Mouse (Mus musculus) forebrain, embryonic 12.5 days (tissue): ENCODE measurements around the gene Tmem234. TPM values are rescaled to one million over a fixed set of nuclear protein-coding genes. Genes with fewer than 3 reads are reported as not detected.
"Not testable (repeated sequence)": the region's sequence is repeated elsewhere in the genome, so short reads cannot be mapped to it uniquely, and the experiment has no call there.

Experiments
- ATAC-seq: fragments of 200-750 bp; cut with Nextera tagmentation; 2 replicates; pipeline ENCODE4 v1.8.0; 2017; ENCODE audit warnings: moderate TSS enrichment; ENCODE audit not compliant: low FRiP score
- H3K27ac ChIP-seq: fragments of 300-500 bp; sonication (generic); 2 replicates; pipeline ENCODE4 v1.5.1; 2016; ENCODE audit warnings: mild to moderate bottlenecking
- H3K27me3 ChIP-seq: fragments of 300-500 bp; sonication (generic); 2 replicates; pipeline ENCODE4 v1.6.1; 2016; ENCODE audit warnings: mild to moderate bottlenecking
- H3K36me3 ChIP-seq: fragments of 300-500 bp; sonication (generic); replicated peaks from 2 replicates; pipeline ENCODE4 v1.6.1; 2016; ENCODE audit warnings: mild to moderate bottlenecking
- H3K4me1 ChIP-seq: fragments of 300-500 bp; sonication (generic); 2 replicates; pipeline ENCODE4 v1.6.1; 2016
- H3K4me2 ChIP-seq: fragments of 300-500 bp; sonication (generic); 2 replicates; pipeline ENCODE4 v1.6.1; 2016; ENCODE audit warnings: mild to moderate bottlenecking, moderate library complexity
- H3K4me3 ChIP-seq: fragments of 300-500 bp; sonication (generic); replicated peaks from 2 replicates; pipeline ENCODE4 v1.5.1; 2016; ENCODE audit warnings: mild to moderate bottlenecking
- H3K9ac ChIP-seq: fragments of 300-500 bp; sonication (generic); 2 replicates; pipeline ENCODE4 v1.6.1; 2016; ENCODE audit warnings: mild to moderate bottlenecking
- H3K9me3 ChIP-seq: fragments of 300-500 bp; sonication (generic); 2 replicates; pipeline ENCODE4 v1.6.1; 2016
- WGBS: fragments of 180-500 bp; shearing (Covaris S2); methylation state at CpG from one replicate; pipeline ENCODE4 v1.1.7; 2016; 5-methylcytosine and 5-hydroxymethylcytosine counted together
- polyA plus RNA-seq: library from polyadenylated mRNA; unstranded; fragments of >200 nt; fragmentation: Nextera tagmentation; extraction: Ambion mirVana; gene quantifications from 2 replicates; pipeline ENCODE4 v1.2.1, GENCODE M21; 2016

The Tmem234 gene
- 161 and 163 TPM in 2 replicates for polyA plus RNA-seq

- H3K9ac ChIP-seq: peak within 1 kb of the TSS; percentile 94
- ATAC-seq: peak; percentile 93
- peaks cover 45% of the 10 kb centered on the region for H3K36me3 ChIP-seq
- H3K9me3 ChIP-seq: no peaks in the 10 kb centered on the region
- H3K4me2 ChIP-seq: peak within 1 kb of the TSS; percentile 87
- peak within 1 kb of the TSS; percentile 80 for H3K27ac ChIP-seq
- under 1% methylated on average over 74 of the region's 74 CpGs for WGBS
- peaks cover 30% of the 10 kb centered on the region for H3K4me1 ChIP-seq
- peak within 1 kb of the TSS; percentile 100 for H3K4me3 ChIP-seq
- H3K27me3 ChIP-seq: no peaks in the 10 kb centered on the region
These were observed at the start of gene Tmem234, which contains the start of gene Eif3i for GRCm38 (mm10) chr4:129600233-129601158. TSS of gene Tmem234 (plus strand) at chr4:129600668. TSS of gene Eif3i (minus strand) at chr4:129600648.

GRCm38 (mm10) chr4:129554512-129554911 lies 46.0 kb upstream of the Tmem234 start:
- H3K4me2 ChIP-seq, ATAC-seq, H3K9ac ChIP-seq, H3K27ac ChIP-seq, H3K36me3 ChIP-seq, H3K9me3 ChIP-seq, H3K4me3 ChIP-seq: not testable (repeated sequence)
- peaks cover 14% of the 10 kb centered on the region for H3K4me1 ChIP-seq
- 77% methylated on average over 4 of the region's 6 CpGs for WGBS
- H3K27me3 ChIP-seq: peaks cover 12% of the 10 kb centered on the region; the same call in 1 of the 2 replicates

GRCm38 (mm10) chr4:129555421-129555861 lies 45.0 kb upstream of the Tmem234 start:
- Histone ChIP-seq H3K4me2 (peak overlapping the region; percentile 77), H3K27me3 (peaks cover 12% of the 10 kb centered on the region; the same call in 1 of the 2 replicates), H3K9ac (peak overlapping the region; percentile 52), H3K9me3 (no peaks in the 10 kb centered on the region), H3K4me1 (peaks cover 14% of the 10 kb centered on the region), H3K4me3 (peak overlapping the region; percentile 48), H3K27ac (no peak overlapping the region; the same call in 1 of the 2 replicates), H3K36me3 (no peaks in the 10 kb centered on the region)
- ATAC-seq: peak; percentile 40; the same call in 1 of the 2 replicates
- 3% methylated on average over 16 of the region's 16 CpGs for WGBS

GRCm38 (mm10) chr4:129555862-129556531 lies 44.5 kb upstream of the Tmem234 start:
- H3K4me3 ChIP-seq: peak overlapping the region; percentile 48
- H3K9ac ChIP-seq: peak overlapping the region; percentile 52
- peak overlapping the region; percentile 56; the same call in 1 of the 2 replicates for H3K27ac ChIP-seq
- peak; percentile 52 for ATAC-seq
- H3K36me3 ChIP-seq: no peaks in the 10 kb centered on the region
- H3K4me1 ChIP-seq: peaks cover 14% of the 10 kb centered on the region
- H3K27me3 ChIP-seq: peaks cover 12% of the 10 kb centered on the region; the same call in 1 of the 2 replicates
- under 1% methylated on average over 24 of the region's 24 CpGs for WGBS
- peak overlapping the region; percentile 77 for H3K4me2 ChIP-seq
- H3K9me3 ChIP-seq: no peaks in the 10 kb centered on the region

GRCm38 (mm10) chr4:129556532-129557223 lies 43.8 kb upstream of the Tmem234 start:
- Histone ChIP-seq H3K27ac (peak overlapping the region; percentile 27; the same call in 1 of the 2 replicates), H3K9me3 (no peaks in the 10 kb centered on the region), H3K4me3 (peak overlapping the region; percentile 48), H3K4me2 (peak overlapping the region; percentile 77), H3K27me3 (peaks cover 12% of the 10 kb centered on the region; the same call in 1 of the 2 replicates), H3K9ac (peak overlapping the region; percentile 52; the same call in 1 of the 2 replicates), H3K4me1 (peaks cover 14% of the 10 kb centered on the region), H3K36me3 (no peaks in the 10 kb centered on the region)
- peak; percentile 88 for ATAC-seq
- 7% methylated on average over 33 of the region's 33 CpGs for WGBS

- Histone ChIP-seq H3K4me2 (peak overlapping the region; percentile 77; the same call in 1 of the 2 replicates), H3K27me3 (peaks cover 12% of the 10 kb centered on the region; the same call in 1 of the 2 replicates), H3K4me1 (peaks cover 14% of the 10 kb centered on the region), H3K9ac (no peak overlapping the region), H3K27ac (no peak overlapping the region), H3K36me3 (no peaks in the 10 kb centered on the region), H3K9me3 (no peaks in the 10 kb centered on the region), H3K4me3 (no peak overlapping the region; the same call in 1 of the 2 replicates)
- WGBS: 79% methylated on average over 9 of the region's 9 CpGs
- ATAC-seq: no peak
These were observed 43.1 kb upstream of the Tmem234 start for GRCm38 (mm10) chr4:129557256-129557808.

GRCm38 (mm10) chr4:129558321-129558955 lies 42.0 kb upstream of the Tmem234 start:
- no peaks in the 10 kb centered on the region for H3K9me3 ChIP-seq
- H3K27ac ChIP-seq: no peak overlapping the region
- ATAC-seq: no peak
- no peak overlapping the region for H3K9ac ChIP-seq
- H3K36me3 ChIP-seq: no peaks in the 10 kb centered on the region
- H3K4me3 ChIP-seq: no peak overlapping the region
- H3K4me2 ChIP-seq: no peak overlapping the region
- WGBS: 87% methylated on average over 12 of the region's 12 CpGs
- peaks cover 12% of the 10 kb centered on the region; the same call in 1 of the 2 replicates for H3K27me3 ChIP-seq
- H3K4me1 ChIP-seq: peaks cover 14% of the 10 kb centered on the region

GRCm38 (mm10) chr4:129561184-129561583 lies 39.3 kb upstream of the Tmem234 start:
- Histone ChIP-seq H3K36me3 (no peaks in the 10 kb centered on the region), H3K9me3 (no peaks in the 10 kb centered on the region), H3K27ac (no peak overlapping the region), H3K9ac (no peak overlapping the region), H3K27me3 (peaks cover 6% of the 10 kb centered on the region; the same call in 1 of the 2 replicates), H3K4me2 (no peak overlapping the region), H3K4me3 (no peak overlapping the region), H3K4me1 (peaks cover 5% of the 10 kb centered on the region; the same call in 1 of the 2 replicates)
- no peak for ATAC-seq
- WGBS: 88% methylated on average over 5 of the region's 5 CpGs

- H3K4me1 ChIP-seq: no peaks in the 10 kb centered on the region
- no peak overlapping the region for H3K9ac ChIP-seq
- no peak overlapping the region for H3K4me2 ChIP-seq
- no peak overlapping the region for H3K27ac ChIP-seq
- H3K27me3 ChIP-seq: no peaks in the 10 kb centered on the region
- no peak for ATAC-seq
- WGBS: 85% methylated on average over 8 of the region's 8 CpGs
- no peak overlapping the region for H3K4me3 ChIP-seq
- H3K36me3 ChIP-seq: no peaks in the 10 kb centered on the region
- no peaks in the 10 kb centered on the region for H3K9me3 ChIP-seq
These were observed 36.8 kb upstream of the Tmem234 start for GRCm38 (mm10) chr4:129563718-129564117.

- Histone ChIP-seq H3K36me3 (no peaks in the 10 kb centered on the region), H3K27ac (no peak overlapping the region), H3K4me2 (no peak overlapping the region), H3K9me3 (no peaks in the 10 kb centered on the region), H3K27me3 (no peaks in the 10 kb centered on the region), H3K9ac (no peak overlapping the region), H3K4me1 (no peaks in the 10 kb centered on the region), H3K4me3 (no peak overlapping the region)
- 87% methylated on average over 6 of the region's 6 CpGs for WGBS
- no peak for ATAC-seq
These were observed 35.3 kb upstream of the Tmem234 start for GRCm38 (mm10) chr4:129565139-129565538.

- Histone ChIP-seq H3K27ac (no peak overlapping the region), H3K36me3 (no peaks in the 10 kb centered on the region), H3K9me3 (no peaks in the 10 kb centered on the region), H3K4me1 (no peaks in the 10 kb centered on the region), H3K9ac (no peak overlapping the region), H3K27me3 (no peaks in the 10 kb centered on the region), H3K4me3 (no peak overlapping the region), H3K4me2 (no peak overlapping the region)
- no peak for ATAC-seq
- 91% methylated on average over 7 of the region's 7 CpGs for WGBS
These were observed 32.1 kb upstream of the Tmem234 start for GRCm38 (mm10) chr4:129568366-129568765.
